Mouse (Mus musculus) gastrocnemius, postnatal 14 days (tissue): ENCODE data around the gene H2-K1. TPM values are rescaled to one million over a fixed set of nuclear protein-coding genes. Genes with fewer than 3 reads are reported as not detected.
A peak's percentile ranks its signal among the peaks of the same experiment; 100 is the strongest.
"Not testable (repeated sequence)": the region's sequence is repeated elsewhere in the genome, so short reads cannot be mapped to it uniquely, and the experiment has no call there.

Experiments
- DNase-seq: peaks from one replicate; pipeline ENCODE4 v3.0.0; 2021; ENCODE audit warnings: mixed read lengths
- intact Hi-C: fragments of 180-260 bp; cut with DNase I; formaldehyde crosslinking; loops from one replicate; pipeline ENCODE4 v1.15.1; 2025; ENCODE audit warnings: low total_unique reads
- total RNA-seq, 2 experiments: library from RNA; stranded (reverse); gene quantifications; 2 replicates each; pipeline ENCODE4 v1.2.3; 2021

Gene H2-K1
- total RNA-seq, 2 experiments from 2014 or later, result 26.5 to 40.1 TPM

DNA sequence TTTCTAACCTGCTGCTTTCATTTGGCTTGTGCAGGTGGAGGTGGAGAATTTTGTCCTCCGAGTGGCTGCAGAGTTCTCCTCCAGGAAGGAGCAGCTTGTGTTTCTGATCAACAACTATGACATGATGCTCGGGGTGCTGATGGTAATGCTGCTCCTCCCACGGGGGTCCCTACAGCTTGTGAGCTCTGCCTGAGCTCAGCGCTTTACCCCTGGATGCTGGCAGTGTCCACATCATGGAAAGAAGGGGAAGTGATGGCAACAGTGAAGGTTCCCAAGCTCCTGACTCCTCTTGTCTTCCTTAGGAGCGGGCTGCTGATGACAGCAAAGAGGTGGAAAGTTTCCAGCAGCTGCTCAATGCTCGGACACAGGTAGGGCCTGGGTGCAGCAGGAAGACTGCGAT is 37.3 kb downstream of the H2-K1 start:
- intact Hi-C loops, result no loop called here
- no peak for DNase-seq

DNA sequence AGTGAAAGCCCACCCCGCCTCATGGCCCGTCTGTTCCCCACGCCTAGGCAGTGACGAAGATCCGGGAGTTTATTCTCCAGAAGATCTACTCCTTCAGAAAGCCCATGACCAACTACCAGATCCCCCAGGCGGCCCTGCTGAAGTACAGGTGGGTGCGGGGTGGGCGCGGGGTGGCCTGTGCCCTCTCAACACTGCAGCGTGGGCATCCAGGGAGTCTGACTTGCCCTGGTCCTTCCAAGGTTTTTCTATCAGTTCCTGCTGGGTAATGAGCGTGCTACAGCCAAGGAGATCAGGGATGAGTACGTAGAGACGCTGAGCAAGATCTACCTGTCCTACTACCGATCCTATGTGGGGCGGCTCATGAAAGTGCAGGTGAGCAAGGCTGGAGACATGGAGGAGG is 40.2 kb downstream of the H2-K1 start:
- intact Hi-C loops, result loop anchor here (2.0 to 5.0 kb wide), 2 partner anchors 1307 to 1319 kb away; no protein-coding TSS in a partner anchor

DNA sequence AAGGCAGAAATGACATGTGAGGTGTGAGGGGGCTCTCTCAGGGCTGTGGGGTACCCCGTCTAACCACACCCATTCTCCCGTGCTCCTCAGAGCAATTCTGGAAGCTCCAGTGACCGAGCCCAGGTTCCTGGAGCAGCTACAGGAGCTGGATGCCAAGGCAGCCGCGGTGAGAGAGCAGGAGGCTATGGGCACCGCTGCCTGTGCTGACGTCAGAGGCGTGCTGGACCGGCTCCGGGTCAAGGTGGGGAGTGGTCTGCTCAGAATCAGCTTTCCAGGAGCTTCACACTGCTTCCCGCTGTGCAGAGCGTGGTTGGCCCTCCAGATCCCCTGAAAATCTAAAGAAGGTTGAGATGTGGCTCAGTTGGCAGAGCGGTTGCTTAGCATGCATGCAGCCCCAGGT is 41.0 kb downstream of the H2-K1 start:
- intact Hi-C loops, result loop anchor here (5.0 kb wide), 1 partner anchor 1308 kb away; no protein-coding TSS in a partner anchor
- no peak for DNase-seq

More for the DNA sequence above, 40.2 kb downstream of the H2-K1 start:
- DNase-seq, result no peak

DNA sequence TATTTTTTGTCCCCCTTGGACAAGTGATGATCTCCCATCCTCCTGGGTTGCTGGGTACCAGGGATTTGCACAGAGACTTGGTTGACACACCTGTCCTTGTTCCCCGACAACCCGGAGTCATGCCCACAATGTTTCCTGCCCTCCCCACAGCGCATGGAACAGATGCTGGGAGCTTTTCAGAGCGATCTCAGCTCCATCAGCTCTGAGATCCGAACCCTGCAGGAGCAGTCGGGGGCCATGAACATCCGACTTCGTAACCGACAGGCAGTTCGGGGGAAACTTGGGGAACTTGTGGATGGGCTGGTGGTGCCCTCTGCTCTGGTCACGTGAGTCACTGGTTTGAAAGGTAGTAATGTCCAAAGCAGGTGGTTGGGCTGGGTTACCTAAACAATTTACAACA is 41.7 kb downstream of the H2-K1 start:
- no peak for DNase-seq
- intact Hi-C loops, result loop anchor here (5.0 kb wide), 1 partner anchor 1309 kb away; no protein-coding TSS in a partner anchor

DNA sequence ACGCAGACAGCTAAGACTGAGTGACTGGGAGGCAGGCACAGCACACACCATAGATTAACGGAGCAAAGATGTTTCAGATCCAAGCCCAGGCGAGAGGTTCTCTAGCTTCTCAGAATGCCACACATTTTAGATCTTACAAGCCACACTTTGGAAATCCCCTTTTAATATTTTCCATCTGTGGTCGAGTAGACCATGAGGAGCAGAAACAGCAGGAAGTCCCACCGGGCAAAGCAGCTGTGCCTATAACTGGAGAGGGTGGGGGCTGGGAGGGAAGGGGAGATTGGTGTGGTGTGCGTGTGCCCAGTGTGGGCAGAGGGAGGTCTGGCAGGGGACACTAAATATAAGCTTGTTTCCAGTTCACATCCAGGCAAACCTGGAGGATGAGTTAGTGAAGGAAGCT is 42.7 kb downstream of the H2-K1 start:
- no peak for DNase-seq
- intact Hi-C loops, result loop anchor here (5.0 kb wide), 1 partner anchor 1310 kb away; no protein-coding TSS in a partner anchor

DNA sequence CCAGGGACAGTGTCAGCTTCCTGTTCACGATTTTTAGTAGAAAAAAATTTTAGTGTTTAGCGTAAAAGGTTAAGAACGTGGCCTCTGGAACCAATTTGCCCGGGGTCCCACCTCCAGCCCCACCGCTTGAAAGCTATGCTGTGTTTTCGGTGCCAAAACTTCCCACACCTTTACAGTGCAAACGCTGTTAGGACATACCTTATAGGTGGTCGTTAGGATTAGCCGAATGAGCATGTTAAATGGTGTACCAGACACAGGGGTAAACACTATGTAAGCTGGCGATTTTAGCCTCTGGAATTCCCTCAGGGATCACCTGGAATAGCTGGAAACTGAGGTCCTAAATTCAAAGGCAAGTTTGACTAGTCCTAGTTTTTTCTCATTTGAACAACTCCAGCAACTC is 43.8 kb downstream of the H2-K1 start:
- no peak for DNase-seq
- intact Hi-C loops, result loop anchor here (5.0 kb wide), 1 partner anchor 1311 kb away; no protein-coding TSS in a partner anchor

DNA sequence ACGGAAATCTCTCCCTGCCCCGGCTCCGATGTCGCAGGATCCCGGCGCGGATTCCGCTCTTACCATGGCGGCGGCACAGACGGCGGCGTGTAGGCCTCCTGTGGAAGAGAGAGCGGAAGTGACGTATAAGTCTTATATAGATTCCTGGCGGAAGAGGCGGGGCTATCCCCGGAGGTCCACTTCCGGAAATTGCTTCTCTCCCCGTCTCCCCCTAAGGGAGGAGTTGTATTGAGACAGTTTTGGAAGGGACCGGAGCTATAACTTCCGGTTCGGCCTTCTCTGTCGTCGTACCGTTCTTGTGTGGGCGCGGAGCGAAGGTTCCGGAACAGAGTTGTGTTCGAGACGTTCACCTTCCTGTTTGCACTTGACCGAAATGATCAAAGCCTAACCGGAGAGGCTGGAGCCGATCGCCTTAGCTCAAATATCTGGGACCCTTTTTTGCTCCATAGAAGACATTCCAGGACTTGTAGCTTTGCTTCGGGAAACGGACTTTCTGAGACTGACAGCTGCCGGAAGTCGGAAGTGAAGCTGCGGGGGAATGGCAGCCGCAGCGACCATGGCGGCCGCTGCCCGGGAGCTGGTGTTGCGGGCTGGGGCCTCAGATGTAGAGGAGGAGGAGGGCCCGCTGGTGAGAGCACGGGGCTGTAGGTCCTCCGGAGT is 44.5 kb downstream of the H2-K1 start, which contains the start of the genes Vps52 and Rps18:
Gene Vps52 (plus strand): TSS at position 258 of the 660 bp plus-strand sequence.
Gene Rps18 (minus strand): TSS at position 447 of the 660 bp plus-strand sequence.
- intact Hi-C loops, result loop anchor here (5.0 kb wide), 1 partner anchor 1312 kb away; no protein-coding TSS in a partner anchor
- DNase-seq, result peak; percentile 90

DNA sequence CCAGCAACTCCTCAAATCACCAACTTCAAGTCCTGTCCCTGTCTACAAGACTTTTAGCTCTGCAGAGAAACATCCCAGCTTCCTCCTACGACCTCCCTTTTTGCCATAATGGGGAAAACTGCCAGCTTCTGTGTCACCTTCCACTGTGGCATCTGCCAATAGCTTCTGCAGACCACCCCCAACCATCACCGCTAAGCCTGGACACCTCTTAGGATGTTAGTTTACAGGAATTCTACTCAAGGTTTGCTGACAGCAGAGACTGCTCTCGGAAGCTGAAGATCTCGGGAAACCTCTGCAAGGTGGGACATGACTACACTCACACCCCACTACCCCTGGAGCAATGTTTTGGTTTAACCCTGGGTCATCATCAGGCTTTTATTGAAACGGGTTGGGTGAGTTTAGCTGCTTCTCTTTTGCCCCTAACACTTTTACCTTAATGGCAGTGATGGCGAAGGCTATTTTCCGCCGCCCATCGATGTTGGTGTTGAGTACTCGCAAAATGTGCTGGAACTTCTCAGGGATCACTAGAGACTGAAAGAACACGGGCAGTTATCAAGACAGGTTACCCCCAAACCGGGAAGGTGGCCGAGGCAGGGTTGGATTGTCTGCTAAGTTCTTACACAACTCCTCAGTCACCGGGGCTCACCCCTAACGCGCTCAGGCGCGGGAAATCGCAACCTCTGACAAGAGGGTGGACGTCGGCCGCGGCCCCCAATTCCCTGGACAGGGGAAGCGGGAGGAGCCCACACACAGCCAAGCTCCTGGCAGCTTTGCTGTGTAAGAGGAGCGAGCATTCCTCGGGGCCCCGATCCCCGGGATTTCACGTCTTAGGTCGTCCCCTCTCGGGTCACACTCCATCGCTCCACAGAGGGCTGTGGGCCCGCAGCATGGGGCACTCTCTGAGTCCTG is 45.2 kb downstream of the H2-K1 start:
- intact Hi-C loops, result loop anchor here (5.0 kb wide), 1 partner anchor 1312 kb away; no protein-coding TSS in a partner anchor
- DNase-seq, result no peak

DNA sequence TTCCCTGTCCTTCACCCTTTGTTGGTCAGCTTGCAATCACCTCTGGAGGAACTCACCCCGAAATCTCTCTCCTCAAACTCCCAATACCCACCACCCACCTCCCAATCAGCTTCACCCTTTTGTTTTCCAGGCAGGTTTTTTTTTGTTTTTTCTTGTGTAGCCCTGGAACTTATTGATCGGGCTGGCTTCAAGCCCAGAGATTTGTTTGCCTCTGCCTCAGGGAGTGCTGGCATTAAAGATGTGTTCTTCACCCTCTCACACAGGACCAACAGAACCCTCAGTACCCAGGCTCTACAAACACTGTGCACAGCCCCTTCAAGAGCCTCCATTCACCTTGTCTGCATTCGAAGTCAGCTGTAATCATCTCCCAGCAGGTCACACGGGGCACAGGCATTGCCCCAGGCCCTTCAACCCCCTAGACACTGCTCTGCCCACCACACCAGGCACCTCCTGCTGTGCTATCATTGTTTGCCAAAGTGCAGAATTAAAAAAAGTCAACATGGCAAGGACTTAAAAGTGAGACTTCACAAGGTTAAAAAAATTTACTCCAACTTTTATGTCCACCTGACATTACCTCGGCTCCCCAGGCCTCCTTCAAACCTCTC is 46.1 kb downstream of the H2-K1 start:
- intact Hi-C loops, result no loop called here
- DNase-seq, result no peak

DNA sequence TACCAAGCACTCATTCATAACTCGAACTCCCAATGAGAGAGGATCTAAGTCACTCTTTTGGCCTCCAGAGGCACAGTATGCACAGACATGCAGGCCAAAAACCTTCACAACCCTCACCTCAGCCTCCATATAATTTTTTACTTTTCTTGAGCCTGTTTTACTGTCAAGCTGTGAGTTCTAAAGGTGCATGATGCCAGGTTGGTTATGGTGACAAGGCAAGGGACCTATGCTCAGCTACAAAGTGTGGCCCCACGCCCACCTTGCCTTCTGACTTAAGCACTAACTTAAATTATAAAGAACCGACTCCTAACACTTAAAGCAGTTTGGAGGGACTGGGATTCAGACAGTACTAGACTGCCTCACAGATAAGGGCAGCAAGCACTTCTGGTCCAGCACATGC is 46.8 kb downstream of the H2-K1 start:
- no peak for DNase-seq
- intact Hi-C loops, result no loop called here

DNA sequence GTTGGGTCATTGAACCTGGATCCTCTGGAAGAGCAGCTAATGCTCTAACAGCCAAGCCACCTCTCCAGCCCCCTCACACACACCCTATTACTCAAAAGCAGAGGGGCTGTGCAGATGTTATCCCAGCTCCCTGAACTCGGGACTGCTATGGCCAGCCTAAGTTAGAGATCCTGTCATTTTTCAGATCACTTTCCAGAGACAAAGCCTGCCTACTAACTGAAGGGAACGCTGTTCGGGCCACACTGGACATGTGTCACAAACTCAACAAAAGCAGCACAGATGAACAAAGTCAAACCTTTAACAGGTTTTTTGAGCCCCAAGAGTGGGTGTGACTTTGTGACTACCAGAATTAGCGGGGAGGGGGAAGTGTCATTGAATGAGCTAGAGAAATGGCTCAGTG is 47.3 kb downstream of the H2-K1 start:
- DNase-seq, result no peak
- intact Hi-C loops, result no loop called here

DNA sequence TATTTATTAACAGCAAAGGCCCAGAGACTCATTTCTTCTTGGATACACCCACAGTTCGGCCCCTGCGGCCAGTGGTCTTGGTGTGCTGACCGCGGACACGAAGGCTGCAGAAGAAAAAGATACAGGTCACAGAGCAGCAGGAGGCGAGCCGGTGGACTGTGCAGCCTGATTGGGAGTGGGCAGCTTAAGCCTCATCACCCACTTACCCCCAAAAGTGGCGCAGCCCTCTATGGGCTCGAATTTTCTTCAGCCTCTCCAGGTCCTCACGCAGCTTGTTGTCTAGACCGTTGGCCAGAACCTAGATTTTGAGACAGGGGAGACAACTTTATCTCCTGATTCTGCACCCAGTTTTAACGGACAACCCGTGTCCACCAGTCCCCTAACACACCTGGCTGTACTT is 48.1 kb downstream of the H2-K1 start:
- DNase-seq, intact Hi-C loops: not testable (repeated sequence)

DNA sequence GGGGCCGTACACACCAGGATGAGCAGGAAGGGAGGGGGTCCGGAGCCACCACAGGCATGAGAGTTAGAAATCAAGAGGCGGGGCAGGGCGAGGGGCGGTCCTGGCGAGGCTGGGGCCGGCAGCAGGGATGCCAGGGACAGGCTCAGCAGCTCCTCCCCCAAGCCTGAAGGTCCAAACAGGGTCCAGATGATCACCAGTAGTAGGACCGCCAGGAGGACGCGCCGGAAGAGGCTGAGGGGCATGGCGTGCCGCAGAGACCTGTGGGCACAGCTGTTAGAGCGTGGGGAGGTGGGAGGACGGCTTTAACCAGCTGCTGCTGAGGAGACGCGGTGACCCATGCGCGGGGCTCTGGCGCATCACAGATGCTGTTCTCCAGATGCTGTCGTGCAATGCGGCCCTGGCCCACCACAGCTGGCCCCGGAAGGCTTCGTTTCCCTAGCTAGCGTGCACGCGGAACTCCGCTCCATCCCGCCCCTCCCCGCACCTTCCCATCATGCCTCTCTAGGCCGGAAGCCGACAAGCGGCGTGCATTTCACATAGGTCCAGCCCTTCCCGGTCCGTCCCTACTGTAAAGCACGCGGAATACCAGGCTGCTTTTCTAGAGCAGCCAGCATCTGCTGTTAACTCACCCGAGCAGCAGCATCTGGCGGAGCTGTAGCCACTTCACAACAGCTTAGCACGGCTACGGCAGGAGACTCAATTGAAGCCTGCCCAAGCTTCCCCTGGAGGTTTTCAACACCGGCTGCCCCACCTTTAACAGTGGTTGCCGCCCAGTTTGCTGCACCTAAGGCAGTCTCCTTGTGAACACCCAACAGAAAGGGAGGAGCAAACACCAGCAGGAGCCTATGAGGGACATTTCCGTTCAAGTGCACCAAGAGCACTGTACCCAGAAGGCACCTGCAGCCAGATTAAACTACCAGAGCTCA is 48.9 kb downstream of the H2-K1 start, which contains the start of gene B3galt4:
Gene B3galt4 (minus strand): TSS at position 468 of the 926 bp plus-strand sequence.
- DNase-seq, result peak; percentile 80
- intact Hi-C loops, result no loop called here

DNA sequence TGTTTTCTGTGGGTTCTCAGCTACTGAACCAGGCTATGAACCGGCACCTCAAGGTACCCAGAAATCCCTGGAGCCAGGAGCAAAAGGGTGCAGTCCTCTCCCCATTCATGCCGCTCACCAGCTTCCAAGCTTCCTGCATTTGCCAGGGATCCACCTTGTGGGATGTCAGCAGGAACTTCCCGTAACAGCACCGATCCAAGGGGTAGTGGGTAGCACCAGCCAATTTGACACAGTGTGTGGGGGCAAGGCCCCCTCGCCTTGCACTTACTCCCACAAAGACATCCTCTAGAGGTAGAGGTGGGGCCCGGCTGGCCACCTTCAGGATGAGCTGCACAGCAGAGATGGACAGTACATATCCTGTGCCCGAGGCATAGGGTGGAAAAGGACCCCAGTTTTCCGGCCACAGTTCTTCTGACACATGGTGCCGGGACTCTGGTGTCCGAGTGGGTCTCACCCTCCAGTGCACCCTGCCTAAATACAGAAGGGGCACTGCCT is 50.0 kb downstream of the H2-K1 start:
- no peak for DNase-seq
- intact Hi-C loops, result no loop called here

DNA sequence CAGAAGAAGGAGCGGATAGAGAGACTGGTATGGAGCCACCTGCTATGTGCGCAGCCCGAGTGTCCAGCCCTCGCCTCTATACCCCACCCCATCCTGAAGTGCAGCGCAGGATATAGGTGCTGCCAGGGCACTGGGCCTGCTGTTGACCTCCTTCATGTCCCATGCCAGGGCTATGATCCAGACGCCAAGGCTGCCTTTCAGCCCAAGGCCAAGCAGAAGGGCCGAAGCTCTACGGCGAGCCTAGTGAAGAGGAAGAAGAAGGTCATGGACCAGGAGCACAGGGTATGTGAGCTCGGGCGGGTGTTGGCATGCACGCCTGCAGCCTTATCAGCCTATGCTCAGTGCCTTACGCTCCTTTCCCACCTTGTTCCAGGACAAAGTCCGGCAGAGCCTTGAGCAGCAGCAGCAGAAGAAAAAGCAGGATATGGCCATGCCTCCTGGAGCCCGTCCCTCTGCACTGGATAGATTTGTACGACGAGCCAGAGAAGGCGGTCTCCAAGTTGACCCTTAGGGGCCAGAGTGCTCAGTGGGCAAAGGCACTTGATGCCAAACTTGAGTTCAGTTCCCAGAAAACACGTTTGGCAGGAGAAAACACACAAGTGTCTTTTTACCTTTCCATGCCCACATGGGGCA is 51.1 kb downstream of the H2-K1 start:
- no peak for DNase-seq
- intact Hi-C loops, result no loop called here

DNA sequence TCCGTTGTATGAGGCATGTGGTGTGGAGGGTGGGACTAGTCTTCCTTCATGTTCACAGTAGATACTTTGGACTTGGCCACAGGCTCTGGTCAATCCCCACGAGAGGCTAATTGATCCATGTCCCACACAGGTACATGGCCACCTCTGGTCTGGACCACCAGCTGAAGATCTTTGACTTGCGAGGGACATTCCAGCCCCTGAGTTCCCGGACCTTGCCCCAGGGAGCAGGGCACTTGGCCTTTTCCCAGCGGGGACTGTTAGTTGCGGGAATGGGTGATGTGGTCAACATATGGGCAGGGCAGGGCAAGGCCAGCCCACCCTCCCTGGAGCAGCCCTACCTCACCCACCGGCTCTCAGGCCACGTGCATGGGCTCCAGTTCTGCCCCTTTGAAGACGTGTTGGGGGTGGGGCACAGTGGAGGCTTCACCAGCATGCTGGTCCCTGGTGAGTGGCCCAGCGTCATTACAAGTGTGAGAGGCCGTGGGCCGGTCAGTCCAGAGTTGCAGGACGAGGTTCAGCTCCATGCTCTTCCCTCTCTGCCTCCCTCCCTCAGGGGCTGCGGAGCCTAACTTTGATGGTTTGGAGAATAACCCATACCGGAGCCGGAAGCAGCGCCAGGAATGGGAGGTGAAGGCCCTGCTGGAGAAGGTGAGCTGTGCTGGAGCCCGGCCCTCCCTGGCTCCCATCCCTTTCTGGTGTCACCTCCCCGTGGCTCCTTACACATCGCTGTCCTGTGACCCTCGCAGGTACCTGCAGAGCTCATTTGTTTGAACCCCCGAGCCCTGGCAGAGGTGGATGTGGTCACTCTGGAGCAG is 51.9 kb downstream of the H2-K1 start:
- intact Hi-C loops, result no loop called here
- DNase-seq, result no peak

DNA sequence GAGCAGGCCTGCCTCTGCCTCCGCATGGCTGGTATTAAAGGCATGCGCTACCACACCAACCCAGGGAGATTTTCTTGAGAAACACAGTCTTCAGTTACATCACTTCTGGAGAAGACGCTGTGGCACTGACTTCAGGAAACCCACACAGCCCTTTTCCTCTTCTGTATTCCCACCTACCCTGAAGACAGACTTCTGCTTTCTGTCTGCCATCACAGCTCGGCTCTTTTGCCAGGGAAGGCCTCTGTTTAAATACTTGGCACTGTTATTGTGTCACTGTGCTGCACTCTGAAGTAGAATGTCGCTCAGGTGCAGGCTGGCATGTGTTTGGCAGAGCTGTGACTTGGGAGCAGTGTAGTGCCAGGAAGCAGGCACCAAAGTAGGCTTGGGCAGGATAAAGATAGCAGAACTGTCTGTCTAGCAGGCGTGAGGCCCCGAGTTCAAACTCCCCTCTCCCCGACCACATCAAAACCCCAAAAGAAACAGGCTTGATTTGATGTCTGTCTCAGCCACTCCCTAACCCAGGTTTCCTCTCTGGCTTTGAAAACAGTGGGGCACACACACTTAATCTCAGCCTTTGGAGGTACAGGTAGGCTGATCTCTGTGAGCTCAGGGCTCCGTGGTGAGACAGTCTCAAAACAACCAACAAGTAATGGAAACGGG is 52.6 kb downstream of the H2-K1 start:
- DNase-seq, result no peak
- intact Hi-C loops, result no loop called here
